Mouse (Mus musculus) neural tube, embryonic 15.5 days (tissue): Measurements from ENCODE around the gene Mien1. TPM values are rescaled to one million over a fixed set of nuclear protein-coding genes. Genes with fewer than 3 reads are reported as not detected.

Source experiments
- ATAC-seq: fragments of 200-750 bp; cut with Nextera tagmentation; 2 replicates; pipeline ENCODE4 v1.8.0; 2017; ENCODE audit warnings: mild to moderate bottlenecking, moderate TSS enrichment, moderate library complexity; ENCODE audit not compliant: low FRiP score
- H3K27ac ChIP-seq: fragments of 300-500 bp; sonication (generic); replicated peaks from 2 replicates; pipeline ENCODE4 v1.5.1; 2015; ENCODE audit warnings: mild to moderate bottlenecking, inconsistent platforms
- H3K27me3 ChIP-seq: fragments of 300-500 bp; sonication (generic); replicated peaks from 2 replicates; pipeline ENCODE4 v1.6.1; 2015; ENCODE audit warnings: inconsistent platforms
- H3K36me3 ChIP-seq: fragments of 300-500 bp; sonication (generic); 2 replicates; pipeline ENCODE4 v1.6.1; 2015; ENCODE audit warnings: inconsistent platforms
- H3K4me1 ChIP-seq: fragments of 300-500 bp; sonication (generic); 2 replicates; pipeline ENCODE4 v1.6.1; 2015; ENCODE audit warnings: inconsistent platforms
- H3K4me2 ChIP-seq: fragments of 300-500 bp; sonication (generic); 2 replicates; pipeline ENCODE4 v1.6.1; 2015; ENCODE audit warnings: inconsistent platforms, mild to moderate bottlenecking, moderate library complexity
- H3K4me3 ChIP-seq: fragments of 300-500 bp; sonication (generic); replicated peaks from 2 replicates; pipeline ENCODE4 v1.5.1; 2015; ENCODE audit warnings: mild to moderate bottlenecking, inconsistent platforms
- H3K9ac ChIP-seq: fragments of 300-500 bp; sonication (generic); replicated peaks from 2 replicates; pipeline ENCODE4 v1.6.1; 2015; ENCODE audit warnings: mild to moderate bottlenecking, inconsistent platforms
- H3K9me3 ChIP-seq: fragments of 300-500 bp; sonication (generic); replicated peaks from 2 replicates; pipeline ENCODE4 v1.6.1; 2016; ENCODE audit warnings: inconsistent platforms
- WGBS: fragments of 180-500 bp; shearing (Covaris S2); methylation state at CpG from one replicate; pipeline ENCODE4 v1.1.7; 2015; ENCODE audit warnings: mixed read lengths; 5-methylcytosine and 5-hydroxymethylcytosine counted together
- polyA plus RNA-seq: library from polyadenylated mRNA; unstranded; fragments of >200 nt; fragmentation: Nextera tagmentation; extraction: Ambion mirVana; gene quantifications from 2 replicates; pipeline ENCODE4 v1.2.1, GENCODE M21; 2015

Gene Mien1
- polyA plus RNA-seq, 1 experiment from 2014 or later = 278 TPM

DNA sequence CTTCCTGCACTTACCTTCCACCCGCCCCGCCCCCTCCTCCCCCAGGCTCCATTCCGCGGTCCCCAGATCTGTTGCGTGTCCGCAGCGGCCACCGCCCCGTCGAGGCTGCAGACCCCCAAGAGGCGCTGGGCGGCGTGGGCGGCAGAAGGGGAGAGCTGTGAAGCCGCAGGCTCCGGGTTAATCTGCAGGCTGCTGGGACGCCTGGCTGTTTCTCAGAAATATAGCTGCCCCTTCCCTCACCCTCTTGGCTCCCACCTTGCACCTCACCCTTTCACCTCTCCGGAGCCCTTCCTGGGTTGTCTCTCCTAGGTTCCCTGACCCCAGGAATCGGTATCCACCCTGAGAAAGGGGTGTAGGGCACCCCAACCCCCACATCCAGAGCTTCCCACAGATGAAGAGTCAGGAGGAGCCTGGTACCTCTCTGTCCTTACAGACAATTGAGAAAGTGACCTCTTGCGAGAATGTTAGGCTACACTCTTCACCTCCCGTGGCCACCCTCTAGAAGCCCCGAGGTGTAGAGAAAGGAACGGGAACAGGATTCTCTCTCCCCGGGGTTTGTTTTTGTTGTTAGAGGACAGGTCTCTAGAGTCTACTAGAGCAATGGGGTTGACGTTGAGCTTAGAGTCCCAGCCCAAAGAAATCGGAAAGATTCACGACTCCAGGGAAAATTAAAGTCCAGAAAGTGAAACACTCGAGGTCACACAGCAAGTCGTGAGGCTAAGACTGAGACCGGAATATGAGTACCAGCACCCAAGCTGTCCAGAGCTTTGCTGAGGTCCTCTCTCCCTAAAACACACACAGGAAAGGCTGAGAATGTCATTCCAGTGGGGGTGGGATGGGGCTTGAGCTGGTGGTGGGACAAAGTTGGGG, 19.6 kb upstream of the Mien1 start:
- Histone ChIP-seq H3K27ac (no peak overlapping the region), H3K4me2 (peak overlapping the region; percentile 75), H3K4me1 (peaks cover 10% of the 10 kb centered on the region), H3K36me3 (no peaks in the 10 kb centered on the region), H3K4me3 (peak overlapping the region; percentile 49), H3K27me3 (peaks cover 35% of the 10 kb centered on the region), H3K9me3 (no peaks in the 10 kb centered on the region), H3K9ac (peak overlapping the region; percentile 60)
- WGBS = 3% methylated on average over 28 of the region's 30 CpGs
- ATAC-seq = peak; percentile 13; the same call in 1 of the 2 replicates

DNA sequence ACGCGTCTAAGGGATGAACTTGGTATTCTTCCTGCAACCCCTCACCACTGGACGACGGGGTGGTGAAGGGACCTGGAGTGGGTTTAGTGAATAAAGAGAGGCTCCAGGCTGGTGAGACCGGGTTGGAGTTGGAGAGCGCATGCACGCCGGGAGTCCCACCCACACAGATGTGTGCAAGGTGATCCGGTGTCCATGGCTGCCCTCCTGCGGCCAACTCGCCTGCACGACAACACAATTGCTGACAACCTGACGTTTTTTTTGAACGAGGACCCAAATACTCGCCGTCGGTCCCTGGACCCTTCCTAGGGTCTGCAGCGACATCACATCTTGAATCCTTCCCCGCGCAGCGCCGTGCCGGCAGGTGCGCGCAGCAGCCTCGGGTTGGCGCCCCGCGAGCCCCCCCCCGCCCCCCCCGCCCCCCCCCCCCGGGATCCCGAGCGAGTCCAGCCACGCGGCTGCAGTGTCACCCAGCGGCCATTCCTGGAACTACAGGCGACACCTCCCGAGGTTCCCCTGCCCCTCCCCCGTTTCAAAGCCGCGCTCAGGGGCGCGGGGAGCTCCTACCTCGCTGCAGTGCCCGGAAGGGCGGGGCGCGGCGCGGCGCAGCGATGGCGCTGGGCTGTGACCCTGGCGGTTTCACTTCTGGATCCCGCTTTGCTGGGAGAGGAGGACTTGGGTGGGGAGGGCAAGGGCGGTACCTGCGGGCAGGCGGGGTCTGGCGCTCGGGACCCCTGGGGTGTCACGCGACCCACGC, 18.8 kb upstream of the Mien1 start:
- Histone ChIP-seq H3K27ac (peak overlapping the region; percentile 84), H3K9me3 (no peaks in the 10 kb centered on the region), H3K4me3 (peak overlapping the region; percentile 49), H3K4me1 (peaks cover 10% of the 10 kb centered on the region), H3K4me2 (peak overlapping the region; percentile 75), H3K36me3 (no peaks in the 10 kb centered on the region), H3K9ac (peak overlapping the region; percentile 60), H3K27me3 (peaks cover 32% of the 10 kb centered on the region)
- 1% methylated on average over 45 of the region's 64 CpGs for WGBS
- peak; percentile 92 for ATAC-seq

DNA sequence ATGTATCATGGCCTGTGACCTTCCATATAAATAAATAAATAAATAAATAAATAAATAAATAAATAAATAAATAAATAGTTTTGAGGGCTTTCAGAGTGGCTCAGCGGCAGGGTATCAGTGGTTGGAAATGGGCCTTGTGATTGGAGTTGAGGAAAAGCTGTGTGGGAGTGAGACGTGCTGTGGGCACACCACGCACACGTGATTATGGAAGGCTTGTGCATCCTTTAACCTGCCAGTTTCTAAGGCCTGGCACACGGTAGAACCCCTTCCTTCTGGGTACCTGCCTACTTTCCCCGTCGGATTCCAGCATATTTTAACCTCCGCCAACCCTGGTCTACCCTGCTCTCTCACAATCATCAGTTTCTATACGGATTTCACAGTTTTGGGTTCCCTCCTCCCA, 18.2 kb upstream of the Mien1 start:
- WGBS = 23% methylated on average over 9 of the region's 9 CpGs
- H3K4me1 ChIP-seq = peaks cover 10% of the 10 kb centered on the region
- ATAC-seq = peak; percentile 15; the same call in 1 of the 2 replicates

GRCm38 (mm10) chr11:98456545-98456944, 17.8 kb upstream of the Mien1 start:
- Histone ChIP-seq H3K36me3 (no peaks in the 10 kb centered on the region), H3K27ac (no peak overlapping the region), H3K9ac (no peak overlapping the region), H3K4me1 (peaks cover 10% of the 10 kb centered on the region), H3K27me3 (peaks cover 24% of the 10 kb centered on the region), H3K9me3 (no peaks in the 10 kb centered on the region), H3K4me3 (no peak overlapping the region; the same call in 1 of the 2 replicates), H3K4me2 (peak overlapping the region; percentile 75)
- 78% methylated on average over 5 of the region's 5 CpGs for WGBS
- no peak for ATAC-seq

More for the DNA sequence above, 18.2 kb upstream of the Mien1 start:
- H3K9me3 ChIP-seq = no peaks in the 10 kb centered on the region
- peak overlapping the region; percentile 84 for H3K27ac ChIP-seq
- H3K4me2 ChIP-seq = peak overlapping the region; percentile 75
- peaks cover 26% of the 10 kb centered on the region for H3K27me3 ChIP-seq
- H3K4me3 ChIP-seq = peak overlapping the region; percentile 49
- H3K9ac ChIP-seq = peak overlapping the region; percentile 60
- H3K36me3 ChIP-seq = no peaks in the 10 kb centered on the region

DNA sequence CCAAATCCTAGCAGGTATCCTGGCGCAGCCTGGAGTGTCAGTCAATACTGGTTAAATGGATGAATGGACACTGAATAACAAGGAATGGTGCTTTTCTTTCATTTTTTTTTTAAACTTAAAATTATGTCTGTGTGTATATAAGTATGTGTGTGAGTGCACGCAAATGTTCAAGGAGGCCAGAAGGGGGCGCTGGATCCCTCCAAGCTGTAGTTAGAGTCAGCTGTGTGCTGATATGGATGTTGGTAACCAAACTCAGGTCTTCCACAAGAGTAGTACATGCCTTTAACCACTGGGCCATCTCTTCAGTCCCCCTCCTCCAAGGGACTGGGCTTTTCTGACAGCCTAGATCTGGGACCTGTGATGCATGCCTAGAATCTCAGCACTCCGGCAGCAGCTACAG, 16.7 kb upstream of the Mien1 start:
- Histone ChIP-seq H3K36me3 (no peaks in the 10 kb centered on the region), H3K4me3 (no peak overlapping the region), H3K9ac (no peak overlapping the region), H3K9me3 (no peaks in the 10 kb centered on the region), H3K4me1 (peaks cover 10% of the 10 kb centered on the region), H3K27ac (no peak overlapping the region), H3K27me3 (peaks cover 20% of the 10 kb centered on the region), H3K4me2 (no peak overlapping the region)
- 86% methylated on average over 4 of the region's 4 CpGs for WGBS
- ATAC-seq = no peak

DNA sequence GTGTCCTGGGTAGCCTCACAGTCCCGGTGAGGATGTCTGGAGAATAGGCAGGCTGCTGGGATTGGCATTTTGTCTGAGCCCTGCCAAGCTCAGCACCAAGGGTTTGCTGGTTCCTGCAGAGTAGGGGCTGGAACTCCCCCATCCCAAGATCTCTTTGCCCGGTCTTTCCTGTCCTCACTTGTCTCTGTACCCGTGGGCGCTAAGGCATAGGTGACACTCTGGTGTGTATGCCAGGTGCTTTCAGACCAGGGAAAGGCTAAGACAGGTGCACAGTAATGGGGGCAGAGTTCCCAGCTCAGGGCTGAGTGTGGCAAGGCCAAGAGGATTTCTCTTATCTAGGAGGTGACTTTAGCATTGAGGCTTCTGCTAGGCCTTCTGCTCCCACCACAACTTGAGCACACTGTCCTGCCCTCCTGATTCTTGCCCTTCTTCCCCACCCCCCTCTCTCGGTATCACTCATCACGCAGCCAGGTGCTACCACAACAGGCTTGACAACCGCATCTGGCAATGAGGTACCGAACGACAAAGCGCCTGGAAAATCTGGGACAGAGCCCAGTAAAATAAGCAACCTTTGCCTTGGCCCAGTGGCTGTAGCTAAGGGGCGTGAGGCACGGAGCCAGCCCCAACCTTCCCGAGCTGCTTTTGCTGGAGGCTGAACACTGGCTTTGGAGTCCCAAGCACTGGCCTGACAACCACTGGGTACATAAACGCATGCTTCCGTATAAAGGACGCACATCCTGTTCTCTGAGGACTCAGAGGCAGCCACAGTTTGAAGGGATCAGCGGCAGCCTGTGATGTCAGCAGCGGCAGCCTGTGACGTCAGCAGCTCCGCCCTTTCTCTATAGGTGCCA, 11.4 kb upstream of the Mien1 start:
- no peak overlapping the region for H3K4me3 ChIP-seq
- no peak for ATAC-seq
- 84% methylated on average over 20 of the region's 20 CpGs for WGBS
- peaks cover 10% of the 10 kb centered on the region; the same call in 1 of the 2 replicates for H3K4me1 ChIP-seq
- H3K9ac ChIP-seq = no peak overlapping the region
- no peaks in the 10 kb centered on the region for H3K36me3 ChIP-seq
- H3K27me3 ChIP-seq = peaks cover 37% of the 10 kb centered on the region
- no peaks in the 10 kb centered on the region for H3K9me3 ChIP-seq
- H3K4me2 ChIP-seq = no peak overlapping the region
- H3K27ac ChIP-seq = no peak overlapping the region

DNA sequence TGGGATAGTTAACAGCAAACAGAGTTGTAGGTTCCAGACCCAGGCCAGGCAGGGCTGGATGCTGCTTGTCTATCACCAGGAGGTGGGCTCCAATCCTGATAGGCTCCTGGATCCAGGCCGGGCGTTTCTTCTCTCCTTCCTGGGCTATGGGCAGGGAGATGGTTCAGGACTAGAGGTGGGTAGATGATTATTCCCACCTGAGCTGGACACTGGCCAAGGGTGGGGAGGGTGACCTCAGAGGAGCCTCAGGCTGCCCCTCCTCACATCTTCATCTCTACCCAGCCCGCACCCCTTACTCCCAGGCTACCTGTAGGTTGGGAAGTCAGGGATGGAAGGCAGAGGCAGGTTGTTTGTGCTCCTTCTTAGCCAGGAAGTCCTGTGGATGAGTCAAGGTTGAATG, 10.6 kb upstream of the Mien1 start:
- H3K27ac ChIP-seq = no peak overlapping the region
- 80% methylated on average over 3 of the region's 3 CpGs for WGBS
- no peaks in the 10 kb centered on the region for H3K9me3 ChIP-seq
- peaks cover 37% of the 10 kb centered on the region for H3K27me3 ChIP-seq
- H3K4me3 ChIP-seq = no peak overlapping the region
- H3K4me2 ChIP-seq = no peak overlapping the region
- H3K36me3 ChIP-seq = no peaks in the 10 kb centered on the region
- peaks cover 10% of the 10 kb centered on the region; the same call in 1 of the 2 replicates for H3K4me1 ChIP-seq
- no peak overlapping the region for H3K9ac ChIP-seq
- ATAC-seq = no peak

DNA sequence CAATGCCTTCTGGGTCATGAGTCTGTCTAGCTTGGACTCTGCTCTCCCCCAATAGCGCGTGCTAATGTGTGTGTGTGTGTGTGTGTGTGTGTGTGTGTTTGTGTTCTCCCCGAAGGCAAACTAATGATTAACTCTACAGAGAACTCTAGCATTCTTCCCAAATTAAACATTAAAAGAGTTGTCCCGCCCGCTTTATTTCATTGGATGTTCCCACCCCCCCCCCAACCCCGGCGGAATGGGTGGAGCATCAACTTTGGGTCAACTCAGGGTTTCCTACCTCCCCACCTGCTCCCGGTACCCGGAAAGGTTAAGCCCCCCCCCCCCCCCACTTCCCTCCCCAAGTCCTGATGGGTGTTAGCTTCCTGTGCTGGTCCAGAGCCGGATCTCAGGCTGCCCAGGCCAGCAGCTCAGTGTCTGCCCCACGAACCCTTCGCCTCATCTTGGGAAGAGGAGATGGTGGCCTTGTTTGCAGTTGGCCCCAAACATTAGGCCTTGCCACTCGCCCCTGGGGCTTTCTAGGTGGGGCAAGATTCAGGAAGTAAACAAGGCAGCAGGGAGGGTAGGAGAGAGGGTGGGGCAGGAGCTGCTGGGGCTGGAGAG, 9.5 kb upstream of the Mien1 start:
- ATAC-seq = no peak
- Histone ChIP-seq H3K4me3 (no peak overlapping the region), H3K4me1 (peaks cover 10% of the 10 kb centered on the region; the same call in 1 of the 2 replicates), H3K27me3 (peaks cover 37% of the 10 kb centered on the region), H3K4me2 (no peak overlapping the region), H3K27ac (no peak overlapping the region), H3K9ac (no peak overlapping the region), H3K36me3 (no peaks in the 10 kb centered on the region), H3K9me3 (no peaks in the 10 kb centered on the region)
- WGBS = 30% methylated on average over 13 of the region's 13 CpGs

GRCm38 (mm10) chr11:98447475-98447834, 8.7 kb upstream of the Mien1 start:
- no peak overlapping the region for H3K27ac ChIP-seq
- H3K9ac ChIP-seq = no peak overlapping the region
- no peak for ATAC-seq
- WGBS = 28% methylated on average over 7 of the region's 7 CpGs
- H3K9me3 ChIP-seq = no peaks in the 10 kb centered on the region
- H3K4me1 ChIP-seq = peaks cover 10% of the 10 kb centered on the region; the same call in 1 of the 2 replicates
- no peaks in the 10 kb centered on the region for H3K36me3 ChIP-seq
- H3K27me3 ChIP-seq = peaks cover 37% of the 10 kb centered on the region
- peak overlapping the region; percentile 30 for H3K4me2 ChIP-seq
- H3K4me3 ChIP-seq = peak overlapping the region; percentile 4; the same call in 1 of the 2 replicates

- no peak overlapping the region for H3K27ac ChIP-seq
- peaks cover 10% of the 10 kb centered on the region; the same call in 1 of the 2 replicates for H3K4me1 ChIP-seq
- no peak overlapping the region for H3K9ac ChIP-seq
- no peak for ATAC-seq
- H3K36me3 ChIP-seq = no peaks in the 10 kb centered on the region
- H3K4me2 ChIP-seq = peak overlapping the region; percentile 30
- no peaks in the 10 kb centered on the region for H3K9me3 ChIP-seq
- H3K4me3 ChIP-seq = peak overlapping the region; percentile 4; the same call in 1 of the 2 replicates
- WGBS = 5% methylated on average over 33 of the region's 33 CpGs
- H3K27me3 ChIP-seq = peaks cover 37% of the 10 kb centered on the region
Observed at GRCm38 (mm10) chr11:98446562-98447474, 8.0 kb upstream of the Mien1 start.
